Mouse (Mus musculus) embryonic fibroblast, embryonic 13.5 days (primary cell): ENCODE measurements around the gene Ino80.

ENCODE experiments used
- CTCF ChIP-seq: IDR thresholded peaks from 2 replicates; pipeline ENCODE4 v1.5.1; 2011; ENCODE audit warnings: mild to moderate bottlenecking, control low read depth, low read length, moderate library complexity, borderline replicate concordance; ENCODE audit not compliant: insufficient read depth
- POLR2A ChIP-seq: IDR thresholded peaks from 2 replicates; pipeline ENCODE4 v1.6.1; 2011; ENCODE audit warnings: low read depth, mild to moderate bottlenecking, control low read depth, low read length, moderate library complexity

DNA sequence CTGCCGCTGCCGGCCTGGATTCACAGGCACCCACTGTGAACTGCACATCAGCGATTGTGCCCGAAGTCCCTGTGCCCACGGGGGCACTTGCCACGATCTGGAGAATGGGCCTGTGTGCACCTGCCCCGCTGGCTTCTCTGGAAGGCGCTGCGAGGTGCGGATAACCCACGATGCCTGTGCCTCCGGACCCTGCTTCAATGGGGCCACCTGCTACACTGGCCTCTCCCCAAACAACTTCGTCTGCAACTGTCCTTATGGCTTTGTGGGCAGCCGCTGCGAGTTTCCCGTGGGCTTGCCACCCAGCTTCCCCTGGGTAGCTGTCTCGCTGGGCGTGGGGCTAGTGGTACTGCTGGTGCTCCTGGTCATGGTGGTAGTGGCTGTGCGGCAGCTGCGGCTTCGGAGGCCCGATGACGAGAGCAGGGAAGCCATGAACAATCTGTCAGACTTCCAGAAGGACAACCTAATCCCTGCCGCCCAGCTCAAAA, 145.3 kb downstream of the Ino80 start:
- TF ChIP-seq POLR2A (no peak), CTCF (no peak)
